ENCODE assay signal across 8 mouse cellular contexts in the genomic region with DNA sequence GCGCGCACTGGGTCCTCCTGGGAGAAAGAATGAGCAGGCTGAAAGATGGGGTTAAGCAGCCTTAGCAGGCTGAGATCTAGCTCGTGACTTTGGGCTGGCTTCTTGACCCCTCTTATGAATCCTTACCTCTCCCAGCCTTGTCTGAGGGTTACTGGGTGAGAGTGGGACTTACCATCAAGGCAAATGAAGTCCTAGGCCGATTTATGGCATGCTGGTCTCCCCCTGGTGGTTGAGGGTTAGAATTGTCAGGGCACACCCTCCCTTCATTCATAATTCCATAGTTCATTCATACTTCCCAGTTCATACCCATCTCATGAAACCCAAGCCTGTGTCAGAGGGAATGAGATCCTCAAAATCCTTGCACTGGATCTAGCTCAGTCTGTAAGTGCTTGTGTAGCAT. TPM values are rescaled to one million over a fixed set of nuclear protein-coding genes. Genes with fewer than 3 reads are reported as not detected.
DNase-seq lines count a peak whose midpoint lies in the region; ATAC-seq lines count a peak whose summit lies in the region.

No protein-coding gene starts in this region.

- peak; percentile 43 for DNase-seq in kidney, adult 9 months
- DNase-seq in kidney, adult 18-20 months: no peak
- DNase-seq in A20 (ENCODE audit: low read depth, low spot score): peak; percentile 61
- DNase-seq in cerebellum, adult 9-11 months: peak; percentile 29
- peak; percentile 34 to 60 for DNase-seq in layer of hippocampus, postnatal 14 days (ENCODE audit: low spot score in 2 of 2)
- DNase-seq in retina, postnatal 1 day: peak; percentile 79
- no peak for DNase-seq in yolk sac, embryonic 10.5 days (ENCODE audit: low spot score)

- peak; percentile 32 for ATAC-seq in CD4-positive, CD25-positive, alpha-beta regulatory T cell, adult 4 months

RNA-seq across cellular contexts. Expression of a gene that starts 3.8 kb away (rescaled TPM):
- polyA plus RNA-seq in CD4-positive, CD25-positive, alpha-beta regulatory T cell, adult 4 months (2017; shearing (Covaris generic)): not detected
- not detected for total RNA-seq in layer of hippocampus, postnatal 14 days (2021)

RNA-seq across cellular contexts. Expression of a gene that starts 4.8 kb away (rescaled TPM):
- polyA plus RNA-seq in CD4-positive, CD25-positive, alpha-beta regulatory T cell, adult 4 months (2017; shearing (Covaris generic)): 10 to 100 TPM; 11.7 to 29.4 TPM
- 10 to 100 TPM; 23.2 to 23.8 TPM for total RNA-seq in layer of hippocampus, postnatal 14 days (2021)

RNA-seq across cellular contexts. Expression of a gene that starts 39.3 kb away (rescaled TPM):
- polyA plus RNA-seq in CD4-positive, CD25-positive, alpha-beta regulatory T cell, adult 4 months (2017; shearing (Covaris generic)): 10 to 100 TPM; 10.1 to 15.7 TPM
- total RNA-seq in layer of hippocampus, postnatal 14 days (2021): 10 to 100 TPM; 10.6 to 11.5 TPM

RNA-seq across cellular contexts. Expression of a gene that starts 39.3 kb away (rescaled TPM):
- 100 to 1,000 TPM in 1 of 2 experiments, 10 to 100 TPM in 1; 93.6 to 129 TPM for polyA plus RNA-seq in CD4-positive, CD25-positive, alpha-beta regulatory T cell, adult 4 months (2017; shearing (Covaris generic))
- total RNA-seq in layer of hippocampus, postnatal 14 days (2021): 10 to 100 TPM; 31.9 to 34.5 TPM

Comparison
In these comparisons a context has a peak if more than half of its experiments do, and no peak if none do; other contexts are left out.
1. DNase-seq: peak in kidney, adult 9 months (single experiment), A20 (single experiment), cerebellum, adult 9-11 months (single experiment), layer of hippocampus, postnatal 14 days (2 of 2) and retina, postnatal 1 day (single experiment); none in kidney, adult 18-20 months (single experiment) and yolk sac, embryonic 10.5 days (single experiment).